In the genomic region with DNA sequence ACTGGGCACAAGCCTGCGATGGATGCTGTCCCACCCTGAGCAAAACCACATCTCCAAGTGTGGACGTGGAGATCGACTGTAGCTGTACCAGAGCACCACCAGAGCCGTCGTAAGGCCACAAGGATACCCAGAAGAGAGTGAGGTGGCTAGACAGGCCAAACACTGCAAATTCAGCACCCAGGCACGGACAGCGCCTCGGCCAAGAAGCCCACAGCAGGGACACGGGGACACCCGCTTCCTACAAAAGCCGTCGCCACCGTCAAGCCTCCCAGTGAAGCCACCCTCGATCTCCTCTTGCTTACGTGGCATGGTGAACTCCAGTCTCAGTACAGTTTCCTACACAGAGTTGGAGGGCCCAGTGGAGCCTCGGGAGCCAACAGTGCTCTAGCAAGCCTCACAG, we compare ENCODE assay signal across 11 mouse cellular contexts. TPM values are rescaled to one million over a fixed set of nuclear protein-coding genes. Genes with fewer than 3 reads are reported as not detected.
DNase-seq lines count a peak whose midpoint lies in the region; ATAC-seq lines count a peak whose summit lies in the region.
"Had no signal": no experiment of that assay in that cellular context is flagged by ENCODE, and none has a peak within 500 bp of the region (broad histone marks: within the 10 kb centered on the region; RNA-seq: fewer than 3 reads in every experiment).

No protein-coding gene starts in this region.

- no peak overlapping the region for H3K4me2 ChIP-seq in embryonic facial prominence, embryonic 14.5 days (ENCODE audit: low read depth, low read length)
- H3K4me2 ChIP-seq in forebrain, embryonic 16.5 days (ENCODE audit: low read length) = no peak overlapping the region

- ATAC-seq in CD4-positive, CD25-positive, alpha-beta regulatory T cell, adult 4 months = no peak
- ATAC-seq in embryonic facial prominence, embryonic 14.5 days (ENCODE audit: low read depth) = no peak
- no peak for ATAC-seq in forebrain, embryonic 16.5 days

- no peak overlapping the region for H3K27ac ChIP-seq in embryonic facial prominence, embryonic 14.5 days (replicated peaks; ENCODE audit: low read depth, low read length)
- H3K27ac ChIP-seq in forebrain, embryonic 16.5 days (ENCODE audit: low read length) = no peak overlapping the region
- H3K27ac ChIP-seq: heart, adult 2 months; liver, embryonic 14.5 days had no signal

- H3K4me3 ChIP-seq in embryonic facial prominence, embryonic 14.5 days (ENCODE audit: low read depth, low read length) = no peak overlapping the region
- no peak overlapping the region for H3K4me3 ChIP-seq in forebrain, embryonic 16.5 days (replicated peaks; ENCODE audit: low read length)
- H3K4me3 ChIP-seq: heart, adult 2 months had no signal

- peaks cover 79% of the 10 kb centered on the region for H3K27me3 ChIP-seq in embryonic facial prominence, embryonic 14.5 days (replicated peaks; ENCODE audit: control insufficient read depth, insufficient read depth, low read length)
- 0 out of 2 replicates have a peak, but pooled peaks cover 2% of the 10 kb centered on the region for H3K27me3 ChIP-seq in splenic B cell, adult 2 months (ENCODE audit: control insufficient read depth, insufficient read depth, low read length, poor library complexity, severe bottlenecking)
- H3K27me3 ChIP-seq in forebrain, embryonic 16.5 days (replicated peaks; ENCODE audit: control insufficient read depth, insufficient read depth, low read length) = peaks cover 72% of the 10 kb centered on the region

- no peaks in the 10 kb centered on the region for H3K9me3 ChIP-seq in embryonic facial prominence, embryonic 14.5 days (ENCODE audit: control insufficient read depth, low read length)
- H3K9me3 ChIP-seq in forebrain, embryonic 16.5 days (ENCODE audit: control insufficient read depth, low read length) = no peaks in the 10 kb centered on the region

- no peaks in the 10 kb centered on the region for H3K4me1 ChIP-seq in embryonic facial prominence, embryonic 14.5 days (ENCODE audit: control insufficient read depth, insufficient read depth, low read length)
- H3K4me1 ChIP-seq in forebrain, embryonic 16.5 days (replicated peaks; ENCODE audit: control insufficient read depth, insufficient read depth, low read length) = peaks cover 22% of the 10 kb centered on the region

- H3K36me3 ChIP-seq in embryonic facial prominence, embryonic 14.5 days (ENCODE audit: control insufficient read depth, insufficient read depth, low read length) = 0 out of 2 replicates have a peak, but pooled peaks cover under 1% of the 10 kb centered on the region
- H3K36me3 ChIP-seq in splenic B cell, adult 2 months (ENCODE audit: control insufficient read depth, insufficient read depth, low read length, poor library complexity, severe bottlenecking) = no peaks in the 10 kb centered on the region
- no peaks in the 10 kb centered on the region for H3K36me3 ChIP-seq in forebrain, embryonic 16.5 days (ENCODE audit: control insufficient read depth, insufficient read depth)

- peak; percentile 10 for DNase-seq in CD4-positive, CD25-positive, alpha-beta regulatory T cell, adult 2 months (ENCODE audit: low read depth, low spot score)
- peak; percentile 33 for DNase-seq in lung, postnatal 14 days
- no peak for DNase-seq in lung, postnatal 36 days
- DNase-seq in embryonic facial prominence, embryonic 14.5 days (ENCODE audit: low spot score) = peak; percentile 41
- peak; percentile 10 for DNase-seq in splenic B cell, adult 2 months (ENCODE audit: low read depth, low spot score)
- DNase-seq in urinary bladder, adult 2 months (ENCODE audit: low spot score) = no peak

- no peak overlapping the region for H3K9ac ChIP-seq in embryonic facial prominence, embryonic 14.5 days (ENCODE audit: low read depth, low read length)
- no peak overlapping the region for H3K9ac ChIP-seq in forebrain, embryonic 16.5 days (replicated peaks; ENCODE audit: low read depth, low read length)
- H3K9ac ChIP-seq: liver, embryonic 14.5 days had no signal

- WGBS in embryonic facial prominence, embryonic 14.5 days = under 1% methylated on average over 16 of the region's 16 CpGs
- WGBS in forebrain, embryonic 16.5 days = 2% methylated on average over 16 of the region's 16 CpGs

RNA-seq across cellular contexts. Expression of a gene that starts 3.0 kb away (rescaled TPM):
- not detected for polyA plus RNA-seq in CD4-positive, CD25-positive, alpha-beta regulatory T cell, adult 4 months (2017; shearing (Covaris generic))
- 1.2 and 1.4 TPM in 2 replicates for polyA plus RNA-seq in embryonic facial prominence, embryonic 14.5 days (2014; fragmentation: Nextera tagmentation; extraction: Ambion mirVana)
- not detected in 2 replicates for polyA plus RNA-seq in forebrain, embryonic 16.5 days (2015; fragmentation: Nextera tagmentation; extraction: Ambion mirVana)
- 0.03 TPM in 1 of 2 replicates, not detected in the other for polyA plus RNA-seq in urinary bladder, adult 2 months (2012; rRNA removed)
- polyA plus RNA-seq: heart, adult 2 months; liver, embryonic 14.5 days; spleen, adult 2 months had no signal

RNA-seq across cellular contexts. Expression of a gene that starts 32.2 kb away (rescaled TPM):
- polyA plus RNA-seq in CD4-positive, CD25-positive, alpha-beta regulatory T cell, adult 4 months (2017; shearing (Covaris generic)) = 1 to 10 TPM; 2.0 to 2.1 TPM
- 17.2 and 18.4 TPM in 2 replicates for polyA plus RNA-seq in embryonic facial prominence, embryonic 14.5 days (2014; fragmentation: Nextera tagmentation; extraction: Ambion mirVana)
- polyA plus RNA-seq in forebrain, embryonic 16.5 days (2015; fragmentation: Nextera tagmentation; extraction: Ambion mirVana) = 13.6 and 14.6 TPM in 2 replicates
- polyA plus RNA-seq in urinary bladder, adult 2 months (2012; rRNA removed) = 19.1 and 20.6 TPM in 2 replicates

Comparison
In these comparisons a context has a peak if more than half of its experiments do, and no peak if none do; other contexts are left out.
1. DNase-seq: peak in CD4-positive, CD25-positive, alpha-beta regulatory T cell, adult 2 months (single experiment), lung, postnatal 14 days (single experiment), embryonic facial prominence, embryonic 14.5 days (single experiment) and splenic B cell, adult 2 months (single experiment); none in lung, postnatal 36 days (single experiment) and urinary bladder, adult 2 months (single experiment).